Mouse (Mus musculus): ENCODE measurements around the gene Ccr7. TPM values are rescaled to one million over a fixed set of nuclear protein-coding genes. Genes with fewer than 3 reads are reported as not detected.

Ccr7 gene
- polyA plus RNA-seq, 1 experiment from 2014 or later, result 1.6 TPM

- H3K27ac ChIP-seq (ENCODE audit: low read depth), result no peak overlapping the region
- no peak for ATAC-seq
- H3K27me3 ChIP-seq (ENCODE audit: insufficient read depth, low read length), result no peaks in the 10 kb centered on the region
- no peak for TF ChIP-seq EP300 (IDR thresholded peaks at IDR 0.05; ENCODE audit: low read depth)
- no peak overlapping the region for H3K4me3 ChIP-seq (ENCODE audit: low read depth, low read length)
- no peak for DNase-seq
- H3K9ac ChIP-seq (replicated peaks), result no peak overlapping the region
- 35% methylated on average over 5 of the region's 5 CpGs for WGBS (ENCODE audit: insufficient replicate concordance)
- no peaks in the 10 kb centered on the region for H3K9me3 ChIP-seq (ENCODE audit: low read length)
- no peaks in the 10 kb centered on the region for H3K36me3 ChIP-seq (replicated peaks; ENCODE audit: insufficient read depth, low read length)
- peaks cover 6% of the 10 kb centered on the region; the same call in 1 of the 2 replicates for H3K4me1 ChIP-seq (ENCODE audit: insufficient read depth)
- no peak overlapping the region for H3K4me2 ChIP-seq (ENCODE audit: low read depth, low read length)
These were observed 6.8 kb upstream of the Ccr7 start for GRCm38 (mm10) chr11:99161648-99162047.

DNA sequence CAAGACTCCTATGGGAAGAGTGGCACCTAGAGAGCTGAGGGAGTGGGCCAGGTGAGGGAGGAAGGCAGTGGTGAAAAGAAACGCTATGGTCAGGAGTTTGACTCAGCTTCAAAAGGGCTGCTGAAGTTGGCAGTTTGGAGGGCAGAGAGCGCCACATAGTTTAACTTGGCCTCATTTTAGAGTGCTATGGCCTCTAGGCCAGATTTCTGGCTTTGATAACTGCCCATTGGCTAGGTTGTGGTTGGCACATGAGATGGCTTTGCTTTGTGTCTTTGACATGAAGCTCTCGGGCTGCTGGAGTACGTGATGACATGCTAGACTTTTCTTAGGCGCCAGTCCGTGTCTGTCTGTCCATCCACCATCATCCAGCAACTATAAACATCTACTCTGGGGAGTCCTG lies 5.4 kb upstream of the Ccr7 start:
- ATAC-seq, result no peak
- WGBS (ENCODE audit: insufficient replicate concordance), result 73% methylated on average over 6 of the region's 6 CpGs
- Histone ChIP-seq H3K9me3 (ENCODE audit: low read length) (no peaks in the 10 kb centered on the region), H3K36me3 (replicated peaks; ENCODE audit: insufficient read depth, low read length) (no peaks in the 10 kb centered on the region), H3K4me3 (ENCODE audit: low read depth, low read length) (no peak overlapping the region), H3K27me3 (ENCODE audit: insufficient read depth, low read length) (no peaks in the 10 kb centered on the region), H3K27ac (ENCODE audit: low read depth) (no peak overlapping the region), H3K4me1 (ENCODE audit: insufficient read depth) (peaks cover 6% of the 10 kb centered on the region; the same call in 1 of the 2 replicates), H3K9ac (replicated peaks) (no peak overlapping the region), H3K4me2 (ENCODE audit: low read depth, low read length) (no peak overlapping the region)
- no peak for TF ChIP-seq EP300 (IDR thresholded peaks at IDR 0.05; ENCODE audit: low read depth)
- TF ChIP-seq CTCF (IDR thresholded peaks at IDR 0.05; ENCODE audit: low read depth), result no peak
- no peak for DNase-seq

DNA sequence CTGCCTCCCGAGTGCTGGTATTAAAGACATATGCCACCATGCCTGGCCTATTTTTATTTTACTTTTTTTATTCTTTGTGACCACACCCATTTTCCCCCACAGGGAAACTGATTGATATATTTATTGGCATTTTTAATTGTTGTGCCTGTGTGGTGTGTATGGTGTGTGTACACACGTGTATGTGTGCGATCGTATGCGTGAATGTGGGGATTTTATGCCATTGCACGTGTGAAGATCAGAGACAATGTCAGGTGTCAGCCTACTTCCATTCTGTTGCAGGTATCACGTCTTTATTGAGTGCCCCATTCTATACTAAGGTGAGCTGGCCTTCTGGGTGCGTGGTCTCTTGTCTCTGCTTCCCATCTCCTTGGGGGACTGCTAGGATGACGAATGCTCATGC lies 940 bp upstream of the Ccr7 start:
- no peak overlapping the region for H3K27ac ChIP-seq (ENCODE audit: low read depth)
- ATAC-seq (no peak), DNase-seq (no peak)
- H3K9me3 ChIP-seq (ENCODE audit: low read length), result no peaks in the 10 kb centered on the region
- no peaks in the 10 kb centered on the region for H3K27me3 ChIP-seq (ENCODE audit: insufficient read depth, low read length)
- WGBS (ENCODE audit: insufficient replicate concordance), result 83% methylated on average over 9 of the region's 9 CpGs
- no peaks in the 10 kb centered on the region for H3K4me1 ChIP-seq (ENCODE audit: insufficient read depth)
- H3K9ac ChIP-seq (replicated peaks), result no peak overlapping the region
- H3K4me2 ChIP-seq (ENCODE audit: low read depth, low read length), result no peak overlapping the region
- H3K36me3 ChIP-seq (replicated peaks; ENCODE audit: insufficient read depth, low read length), result no peaks in the 10 kb centered on the region
- H3K4me3 ChIP-seq (ENCODE audit: low read depth, low read length), result no peak overlapping the region
- TF ChIP-seq EP300 (IDR thresholded peaks at IDR 0.05; ENCODE audit: low read depth) (no peak), CTCF (IDR thresholded peaks at IDR 0.05; ENCODE audit: low read depth) (no peak)

DNA sequence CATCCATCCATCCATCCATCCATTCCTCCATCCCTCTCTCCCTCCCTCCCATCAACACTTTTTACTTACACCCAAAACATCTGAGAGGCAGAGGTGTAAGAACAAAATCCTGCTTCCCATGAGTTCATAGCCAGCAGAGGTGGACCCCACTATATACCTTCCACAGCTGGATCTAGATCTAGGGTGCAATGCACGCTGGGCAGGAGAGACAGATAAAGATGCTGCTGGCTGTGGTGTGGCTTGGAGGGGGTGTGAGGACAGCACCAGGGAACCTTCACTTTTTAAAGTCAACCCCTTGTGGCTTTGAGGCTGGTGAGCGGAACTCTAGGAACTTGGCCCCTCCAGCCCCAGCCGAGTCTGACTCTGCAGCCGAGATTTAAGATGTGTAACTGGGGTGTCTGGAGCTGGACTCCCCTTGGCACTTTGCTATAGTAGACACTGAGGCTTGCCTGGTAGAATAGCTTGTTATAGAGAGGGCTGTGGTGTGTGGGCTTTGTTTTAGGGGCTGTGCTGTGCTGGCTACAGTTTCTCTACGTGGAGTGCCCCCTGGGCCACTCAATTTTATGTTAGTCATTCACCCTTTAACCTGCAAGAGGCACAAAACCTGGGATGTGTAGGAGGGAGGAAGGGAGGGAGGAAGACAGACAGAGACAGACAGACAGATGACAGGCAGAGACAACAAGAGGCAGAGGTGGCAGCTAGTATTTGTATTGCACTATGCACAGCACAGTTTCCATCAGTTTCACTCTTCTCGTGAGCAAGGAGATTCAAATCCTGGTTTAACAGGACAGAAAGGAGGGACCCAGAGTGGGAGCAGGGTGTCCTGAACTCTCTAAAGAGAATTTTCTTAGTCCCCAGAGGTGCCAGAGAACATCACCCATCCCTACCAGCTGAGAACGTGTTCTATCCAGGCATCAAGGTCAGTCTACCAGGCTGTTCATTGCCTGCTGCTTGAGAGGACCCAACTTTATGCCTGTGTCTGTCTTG lies 817 bp downstream of the Ccr7 start:
- H3K9ac ChIP-seq (replicated peaks), result no peak overlapping the region
- WGBS (ENCODE audit: insufficient replicate concordance), result 57% methylated on average over 7 of the region's 7 CpGs
- no peak overlapping the region for H3K27ac ChIP-seq (ENCODE audit: low read depth)
- no peak overlapping the region for H3K4me3 ChIP-seq (ENCODE audit: low read depth, low read length)
- DNase-seq (no peak), ATAC-seq (no peak)
- H3K9me3 ChIP-seq (ENCODE audit: low read length), result no peaks in the 10 kb centered on the region
- no peaks in the 10 kb centered on the region for H3K36me3 ChIP-seq (replicated peaks; ENCODE audit: insufficient read depth, low read length)
- peaks cover 2% of the 10 kb centered on the region; the same call in 1 of the 2 replicates for H3K4me1 ChIP-seq (ENCODE audit: insufficient read depth)
- peak overlapping the region; percentile 22 for H3K4me2 ChIP-seq (ENCODE audit: low read depth, low read length)
- no peaks in the 10 kb centered on the region for H3K27me3 ChIP-seq (ENCODE audit: insufficient read depth, low read length)
- TF ChIP-seq CTCF (IDR thresholded peaks at IDR 0.05; ENCODE audit: low read depth), result no peak

- no peak overlapping the region for H3K4me2 ChIP-seq (ENCODE audit: low read depth, low read length)
- WGBS (ENCODE audit: insufficient replicate concordance), result 77% methylated on average over 7 of the region's 7 CpGs
- H3K27ac ChIP-seq (ENCODE audit: low read depth), result no peak overlapping the region
- no peak overlapping the region for H3K9ac ChIP-seq (replicated peaks)
- no peaks in the 10 kb centered on the region for H3K9me3 ChIP-seq (ENCODE audit: low read length)
- TF ChIP-seq EP300 (IDR thresholded peaks at IDR 0.05; ENCODE audit: low read depth) (no peak), CTCF (IDR thresholded peaks at IDR 0.05; ENCODE audit: low read depth) (no peak)
- DNase-seq (no peak), ATAC-seq (no peak)
- H3K4me1 ChIP-seq (ENCODE audit: insufficient read depth), result peaks cover 7% of the 10 kb centered on the region; the same call in 1 of the 2 replicates
- no peak overlapping the region for H3K4me3 ChIP-seq (ENCODE audit: low read depth, low read length)
- H3K27me3 ChIP-seq (ENCODE audit: insufficient read depth, low read length), result no peaks in the 10 kb centered on the region
- H3K36me3 ChIP-seq (replicated peaks; ENCODE audit: insufficient read depth, low read length), result no peaks in the 10 kb centered on the region
These were observed 2.3 kb downstream of the Ccr7 start for GRCm38 (mm10) chr11:99152323-99153144.

DNA sequence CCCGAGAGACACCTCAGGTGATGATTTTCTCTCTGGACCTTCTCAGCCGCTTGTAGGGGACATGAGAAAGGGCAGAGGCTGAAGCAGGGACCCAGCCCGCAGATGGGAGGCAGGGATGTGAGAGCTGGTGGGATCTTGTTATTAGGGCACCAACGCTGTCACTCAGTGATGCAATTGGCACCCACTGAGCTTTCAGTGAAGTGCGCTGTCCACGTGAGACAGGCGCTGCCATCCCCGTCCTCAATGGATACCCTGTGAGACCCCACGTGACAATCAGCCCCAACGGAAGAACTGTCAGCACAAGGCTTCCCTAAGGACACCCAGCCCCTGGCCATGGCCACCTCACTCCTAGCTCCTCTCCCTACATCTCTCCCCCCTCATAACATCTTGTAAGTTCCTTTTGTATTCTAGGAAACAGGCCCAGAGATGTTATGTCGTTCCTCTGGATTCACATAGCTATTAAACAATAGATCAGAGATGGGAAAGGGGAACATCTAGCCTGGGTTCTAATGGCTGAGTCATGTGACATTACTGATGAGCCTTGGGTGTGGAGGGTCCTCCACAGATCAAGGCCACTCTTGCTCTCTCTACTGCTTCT lies 3.4 kb downstream of the Ccr7 start:
- no peak for ATAC-seq

More for the DNA sequence above, 3.4 kb downstream of the Ccr7 start:
- H3K4me2 ChIP-seq (ENCODE audit: low read depth, low read length), result no peak overlapping the region
- no peaks in the 10 kb centered on the region for H3K36me3 ChIP-seq (replicated peaks; ENCODE audit: insufficient read depth, low read length)
- H3K9me3 ChIP-seq (ENCODE audit: low read length), result no peaks in the 10 kb centered on the region
- no peak overlapping the region for H3K27ac ChIP-seq (ENCODE audit: low read depth)
- no peak overlapping the region for H3K4me3 ChIP-seq (ENCODE audit: low read depth, low read length)
- peaks cover 11% of the 10 kb centered on the region; the same call in 1 of the 2 replicates for H3K4me1 ChIP-seq (ENCODE audit: insufficient read depth)
- H3K9ac ChIP-seq (replicated peaks), result no peak overlapping the region
- 76% methylated on average over 11 of the region's 11 CpGs for WGBS (ENCODE audit: insufficient replicate concordance)
- TF ChIP-seq EP300 (IDR thresholded peaks at IDR 0.05; ENCODE audit: low read depth) (no peak), CTCF (IDR thresholded peaks at IDR 0.05; ENCODE audit: low read depth) (no peak)
- no peaks in the 10 kb centered on the region for H3K27me3 ChIP-seq (ENCODE audit: insufficient read depth, low read length)
- no peak for DNase-seq

Measured in liver, postnatal 0 days (tissue).